Mouse (Mus musculus): Measurements from ENCODE around the gene Ralgps1.

- TF ChIP-seq CTCF (IDR thresholded peaks at IDR 0.05; ENCODE audit: insufficient read depth, low read depth, low read length) (no peak), POLR2A (IDR thresholded peaks at IDR 0.05; ENCODE audit: insufficient read depth, low read depth, low read length) (no peak)
Observed at GRCm38 (mm10) chr2:33156283-33156781, 215.0 kb downstream of the Ralgps1 start.
